Mouse (Mus musculus) layer of hippocampus, postnatal 36 days (tissue): ENCODE data around the gene Speer4e. TPM values are rescaled to one million over a fixed set of nuclear protein-coding genes. Genes with fewer than 3 reads are reported as not detected.
"Not testable (repeated sequence)": the region's sequence is repeated elsewhere in the genome, so short reads cannot be mapped to it uniquely, and the experiment has no call there.

Source experiments
- DNase-seq, 2 experiments: peaks; one replicate each; pipeline ENCODE4 v3.0.0; 2022
- total RNA-seq, 2 experiments: library from RNA; stranded (reverse); gene quantifications; 2 replicates each; pipeline ENCODE4 v1.2.3; 2021

Gene Speer4e
- not detected for total RNA-seq

DNA sequence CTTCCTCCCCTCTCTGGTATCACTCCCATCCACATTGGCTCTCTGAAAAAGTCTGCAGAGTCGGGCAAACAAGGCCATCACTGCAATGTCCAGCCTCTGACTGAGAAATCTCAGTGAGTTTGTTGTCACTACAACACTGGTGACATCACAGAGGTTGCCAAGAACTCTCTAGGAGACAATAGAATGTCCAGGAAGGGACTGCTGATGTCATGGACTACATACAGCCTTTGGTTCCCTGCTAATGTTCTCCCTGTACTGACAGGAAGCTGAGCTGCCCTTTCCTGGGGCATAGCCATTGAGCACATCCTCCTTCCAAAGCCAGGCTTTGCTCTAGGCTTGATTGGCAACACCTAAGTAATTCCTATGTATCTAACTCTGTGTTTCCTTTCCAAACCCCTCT, at the start of gene Speer4e:
Gene Speer4e (minus strand): TSS at position 101 of the 400 bp plus-strand sequence.
- not testable (repeated sequence) for DNase-seq

DNA sequence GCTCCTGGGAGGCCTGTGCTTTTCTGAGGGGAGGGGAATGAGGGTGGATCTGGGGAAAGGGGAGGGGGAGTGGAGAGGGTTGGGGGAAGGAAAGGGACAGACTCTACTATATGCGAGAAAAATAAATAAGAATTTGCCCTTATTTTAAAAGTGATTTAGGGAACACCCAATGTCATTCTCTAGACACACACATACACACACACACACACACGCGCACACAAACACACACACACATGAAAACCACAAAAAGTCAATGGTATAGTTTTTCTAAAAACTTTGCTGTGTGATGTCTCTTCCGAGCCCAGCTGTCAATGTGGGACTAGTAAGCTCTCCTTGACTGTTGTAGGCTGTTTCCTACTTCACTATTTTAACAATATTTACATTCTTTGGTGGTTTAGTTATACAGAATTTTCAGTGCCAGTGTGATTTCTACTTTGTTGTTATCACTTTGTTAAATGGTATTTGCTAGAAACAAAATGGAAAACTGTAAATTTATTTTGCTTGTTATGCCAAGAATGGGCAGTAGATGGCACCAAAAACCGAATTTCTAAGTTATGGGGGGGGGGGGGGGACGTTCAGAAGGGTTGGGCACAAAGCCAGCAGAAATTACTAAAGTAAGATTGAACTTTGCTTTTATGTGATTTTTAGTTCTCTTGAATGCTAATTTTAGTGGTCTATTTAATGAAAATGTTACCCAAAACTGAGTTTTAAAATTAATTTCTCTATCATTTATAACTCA, 48.6 kb upstream of the Speer4e start:
- not testable (repeated sequence) for DNase-seq

DNA sequence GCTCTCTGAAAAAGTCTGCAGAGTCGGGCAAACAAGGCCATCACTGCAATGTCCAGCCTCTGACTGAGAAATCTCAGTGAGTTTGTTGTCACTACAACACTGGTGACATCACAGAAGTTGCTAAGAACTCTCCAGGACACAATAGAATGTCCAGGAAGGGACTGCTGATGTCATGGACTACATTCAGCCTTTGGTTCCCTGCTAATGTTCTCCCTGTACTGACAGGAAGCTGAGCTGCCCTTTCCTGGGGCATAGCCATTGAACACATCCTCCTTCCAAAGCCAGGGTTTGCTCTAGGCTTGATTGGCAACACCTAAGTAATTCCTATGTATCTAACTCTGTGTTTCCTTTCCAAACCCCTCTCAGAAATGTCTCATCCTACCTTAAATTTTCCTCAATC, 40.6 kb upstream of the Speer4e start, which contains the start of gene Gm10354:
Gene Gm10354 (minus strand): TSS at position 101 of the 400 bp plus-strand sequence.
- not testable (repeated sequence) for DNase-seq

DNA sequence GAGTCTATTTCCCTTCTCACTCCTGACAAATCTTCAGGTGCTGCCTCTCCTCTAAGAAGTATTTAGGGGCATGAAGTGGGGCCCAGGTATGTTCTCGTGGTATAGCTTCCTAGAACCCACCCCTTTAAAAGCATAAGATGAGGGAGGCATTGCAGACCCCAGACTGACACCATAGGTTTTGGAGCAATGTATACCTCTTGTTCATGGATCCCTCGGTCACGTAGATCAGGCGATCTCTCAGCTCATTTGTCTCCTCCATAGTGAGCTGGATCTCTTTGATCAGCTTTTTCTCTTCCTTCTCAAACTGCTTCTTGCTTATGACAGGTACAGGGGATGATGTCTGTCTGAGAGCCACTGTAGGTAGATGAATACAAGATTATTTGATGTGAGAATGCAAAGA, 39.1 kb upstream of the Speer4e start:
- DNase-seq: not testable (repeated sequence)

DNA sequence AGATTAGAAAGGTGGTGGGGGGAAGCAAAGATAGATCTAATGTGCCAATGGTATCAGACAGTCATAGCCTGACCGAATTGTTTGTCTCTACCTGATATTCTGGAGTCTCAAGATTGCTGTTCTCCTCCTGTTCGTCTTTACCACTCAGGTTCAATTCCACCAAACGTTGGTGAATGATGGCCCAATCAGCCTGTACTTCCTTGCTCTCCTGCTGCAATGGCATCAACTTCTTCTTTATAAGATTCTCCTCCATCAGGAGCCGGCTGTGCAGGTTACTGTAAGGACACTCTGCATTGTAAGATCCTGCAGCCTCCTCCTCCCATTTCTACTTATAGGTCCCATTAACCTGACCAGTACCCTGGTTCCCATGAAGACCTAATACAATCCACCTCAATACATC, 37.1 kb upstream of the Speer4e start:
- DNase-seq: not testable (repeated sequence)

DNA sequence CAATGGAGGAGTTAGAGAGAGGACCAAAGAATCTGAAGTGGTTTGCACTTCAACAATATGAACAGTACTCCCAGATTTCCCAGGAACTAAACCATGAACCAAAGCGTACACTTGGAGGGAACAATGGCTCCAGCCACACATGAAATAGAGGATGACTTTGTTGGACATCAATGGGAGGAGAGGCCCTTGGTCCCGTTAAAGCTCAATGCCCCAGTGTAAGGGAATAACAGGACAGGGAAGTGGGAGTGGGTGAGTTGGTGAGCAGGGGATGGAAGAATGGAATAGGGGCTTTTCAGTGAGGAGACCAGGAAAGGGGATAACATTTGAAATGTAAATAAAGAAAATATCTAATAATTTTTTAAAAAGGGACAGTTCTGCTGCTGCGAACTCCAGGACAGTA, 34.6 kb upstream of the Speer4e start:
- not testable (repeated sequence) for DNase-seq

DNA sequence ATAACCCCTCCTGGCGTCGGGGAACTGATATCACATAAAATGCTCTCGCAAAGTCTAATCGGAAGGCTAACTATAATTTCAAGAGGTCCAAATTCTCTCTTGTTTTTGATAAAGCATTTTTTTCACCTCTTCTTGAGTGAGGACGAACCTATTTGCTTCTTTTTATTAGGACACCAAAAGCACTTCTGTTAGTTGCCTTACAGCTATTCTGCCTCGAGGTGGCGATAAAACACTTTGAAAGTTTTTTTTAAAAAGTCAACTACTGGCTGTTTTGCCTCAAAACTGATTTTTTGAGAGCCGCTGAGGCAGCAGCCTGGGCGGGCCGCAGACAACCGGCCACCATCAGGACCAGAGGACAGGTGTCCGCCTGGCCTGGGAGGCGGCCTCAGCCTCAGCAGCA, 25.6 kb upstream of the Speer4e start:
- not testable (repeated sequence) for DNase-seq

DNA sequence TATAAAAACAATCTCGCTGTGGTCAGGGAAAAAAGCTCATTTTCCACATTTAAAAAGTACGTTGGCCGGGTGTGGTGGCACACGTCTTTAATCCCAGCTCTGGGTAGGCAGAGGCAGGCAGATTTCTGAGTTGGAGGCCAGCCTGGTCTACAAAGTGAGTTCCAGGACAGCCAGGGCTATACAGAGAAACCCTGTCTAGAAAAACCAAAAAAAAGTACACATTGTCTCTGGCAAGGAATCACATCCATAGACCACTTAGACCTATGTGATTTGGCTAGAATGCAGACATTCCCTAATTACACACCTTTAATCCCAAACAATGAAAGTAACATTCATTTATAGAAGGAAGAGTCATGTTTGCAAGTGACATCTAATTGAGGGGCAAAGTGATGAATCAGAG, 23.3 kb upstream of the Speer4e start:
- not testable (repeated sequence) for DNase-seq

DNA sequence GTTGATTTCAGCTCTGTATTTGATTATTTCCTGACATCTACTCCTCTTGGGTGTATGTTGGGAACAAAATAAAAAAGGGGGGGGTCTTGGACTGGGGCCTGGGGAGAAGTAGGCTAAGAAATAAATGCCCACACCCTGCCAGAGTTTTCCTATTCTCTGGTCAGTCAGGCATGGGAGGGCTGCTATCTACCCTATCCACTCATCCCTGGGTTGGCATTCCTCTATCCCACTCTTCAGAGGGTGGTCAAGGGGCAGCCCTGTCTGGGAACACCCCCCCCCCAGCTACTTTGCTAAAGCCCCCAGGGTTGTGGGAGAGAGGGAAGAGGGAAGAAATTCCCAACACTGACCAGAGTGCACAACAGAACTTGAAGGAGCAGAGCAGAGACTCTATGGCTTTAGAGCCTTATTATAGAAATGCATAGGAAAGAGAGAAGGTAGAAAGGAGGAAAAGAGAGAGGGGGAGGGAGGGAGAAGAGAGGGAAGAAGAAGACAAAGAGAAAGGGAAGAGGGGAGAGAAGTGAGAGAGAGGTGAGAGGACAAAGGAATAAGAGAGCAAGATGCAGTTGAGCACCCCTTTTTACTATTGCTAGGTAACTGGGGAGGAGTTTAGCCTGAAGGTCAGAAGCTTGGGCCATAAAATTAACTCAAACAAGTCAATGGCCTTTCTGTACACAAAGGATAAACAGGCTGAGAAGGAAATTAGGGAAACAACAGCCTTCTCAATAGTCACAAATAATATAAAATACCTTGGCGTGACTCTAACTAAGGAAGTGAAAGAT, 17.9 kb upstream of the Speer4e start:
- DNase-seq: not testable (repeated sequence)

DNA sequence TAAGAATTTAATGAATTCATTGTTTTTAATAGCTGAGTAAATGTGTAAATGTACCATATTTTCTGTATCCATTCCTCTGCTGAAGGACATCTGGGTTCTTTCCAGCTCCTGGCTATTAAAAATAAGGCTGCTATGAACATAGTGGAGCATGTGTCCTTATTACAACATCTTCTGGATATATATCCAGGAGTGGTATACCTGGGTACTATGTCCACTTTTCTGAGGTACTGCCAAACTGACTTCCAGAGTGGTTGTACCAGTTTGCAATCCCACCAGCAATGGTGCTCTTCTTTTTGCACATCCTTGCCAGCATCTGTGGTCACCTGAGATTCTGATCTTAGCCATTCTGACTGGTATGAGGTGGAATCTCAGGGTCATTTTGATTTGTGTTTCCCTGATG, 15.4 kb upstream of the Speer4e start:
- DNase-seq: not testable (repeated sequence)

DNA sequence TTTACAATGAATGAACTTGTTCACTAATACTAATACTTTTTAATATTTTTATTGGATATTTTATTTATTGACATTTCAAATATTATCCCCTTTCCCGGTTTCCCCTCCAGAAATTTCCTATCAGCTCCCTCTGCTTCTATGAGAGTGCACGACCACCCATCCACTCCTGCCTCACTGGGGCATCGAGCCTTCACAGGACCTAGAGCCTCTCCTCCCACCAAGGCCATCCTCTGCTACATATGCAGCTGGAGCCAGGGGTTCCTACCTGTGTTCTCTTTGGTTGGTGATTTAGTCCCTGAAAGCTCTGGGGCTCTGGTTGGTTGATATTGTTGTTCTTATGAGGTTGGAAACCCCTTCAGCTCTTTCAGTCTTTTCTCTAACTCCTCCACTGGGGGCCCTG, 14.5 kb upstream of the Speer4e start:
- DNase-seq: not testable (repeated sequence)

DNA sequence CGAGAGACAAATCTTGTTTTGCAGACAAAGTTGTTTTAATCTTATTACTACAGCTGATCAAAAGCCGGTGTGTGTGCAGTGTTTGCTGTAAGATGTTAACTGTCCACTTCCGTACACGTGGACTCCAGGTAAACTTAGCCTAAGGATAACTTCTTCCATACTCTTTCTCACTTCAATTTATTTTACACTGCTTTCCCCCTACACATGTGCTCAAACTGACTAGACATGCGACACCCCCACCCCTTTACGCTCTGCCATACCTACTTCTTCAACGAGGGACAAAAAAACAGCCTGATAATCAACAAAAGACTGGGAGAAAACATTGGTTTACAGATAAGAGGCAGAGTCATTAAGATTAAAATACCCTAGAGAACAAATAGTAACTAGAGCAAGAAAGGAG, 13.6 kb upstream of the Speer4e start:
- DNase-seq: not testable (repeated sequence)

DNA sequence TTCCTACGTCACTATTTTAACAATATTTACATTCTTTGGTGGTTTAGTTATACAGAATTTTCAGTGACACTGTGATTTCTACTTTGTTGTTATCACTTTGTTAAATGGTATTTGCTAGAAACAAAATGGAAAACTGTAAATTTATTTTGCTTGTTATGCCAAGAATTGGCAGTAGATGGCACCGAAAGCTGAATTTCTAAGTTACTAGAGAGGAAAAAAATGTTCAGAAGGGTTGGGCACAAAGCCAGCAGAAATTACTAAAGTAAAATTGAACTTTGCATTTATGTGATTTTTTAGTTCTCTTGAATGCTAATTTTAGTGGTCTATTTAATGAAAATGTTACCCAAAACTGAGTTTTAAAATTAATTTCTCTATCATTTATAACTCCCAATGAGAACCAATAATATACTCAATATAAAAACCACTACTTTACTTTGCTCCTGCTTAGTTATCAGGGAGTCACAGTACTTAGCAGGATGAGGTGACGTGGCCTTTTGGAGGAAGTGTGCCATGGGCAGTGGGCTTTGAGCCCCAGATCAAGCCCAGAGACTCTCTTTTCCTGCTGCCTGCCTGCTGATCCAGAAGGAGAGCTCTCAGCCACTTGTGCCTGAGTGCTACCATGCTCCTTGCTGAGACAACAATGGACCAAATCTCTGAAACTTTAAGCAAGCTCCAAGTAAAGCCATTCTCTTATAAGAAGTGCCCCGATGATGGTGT, 9.4 kb upstream of the Speer4e start:
- not testable (repeated sequence) for DNase-seq

DNA sequence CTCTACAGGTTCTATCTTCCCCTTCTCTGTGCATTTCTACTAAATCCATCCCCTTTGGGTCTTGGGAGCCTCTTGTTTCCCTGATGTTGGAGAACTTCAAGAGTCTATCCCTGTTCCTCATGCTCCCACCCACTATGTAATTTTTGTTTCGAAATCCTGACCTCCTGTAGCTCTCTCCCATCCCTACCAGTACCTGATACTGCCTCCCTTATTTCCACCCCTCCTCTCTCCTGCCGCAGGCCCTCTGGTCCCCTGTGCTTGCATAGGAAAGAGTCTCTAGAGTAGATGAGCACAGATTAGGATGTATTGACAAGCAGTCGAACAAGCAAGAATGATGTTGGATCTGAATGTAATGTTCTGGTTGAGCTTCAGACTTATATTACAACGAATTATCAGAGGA, 7.3 kb upstream of the Speer4e start:
- DNase-seq: not testable (repeated sequence)

DNA sequence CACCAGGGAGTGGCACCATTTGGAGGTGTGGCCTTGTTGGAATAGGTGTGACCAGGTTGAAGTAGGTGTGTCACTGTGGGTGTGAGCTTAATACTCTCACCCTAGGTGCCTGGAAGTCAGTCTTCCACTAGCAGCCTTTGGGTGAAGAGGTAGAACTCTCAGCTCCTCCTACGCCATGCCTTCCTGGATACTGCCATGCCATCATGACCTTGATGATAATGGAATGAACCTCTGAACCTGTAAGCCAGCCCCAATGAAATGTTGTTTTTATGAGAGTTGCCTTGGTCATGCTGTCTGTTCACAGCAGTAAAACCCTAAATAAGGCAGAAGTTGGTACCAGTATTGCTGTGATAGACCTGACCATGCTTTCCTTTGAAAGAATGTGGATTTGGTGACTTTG, 2.8 kb upstream of the Speer4e start:
- not testable (repeated sequence) for DNase-seq

DNA sequence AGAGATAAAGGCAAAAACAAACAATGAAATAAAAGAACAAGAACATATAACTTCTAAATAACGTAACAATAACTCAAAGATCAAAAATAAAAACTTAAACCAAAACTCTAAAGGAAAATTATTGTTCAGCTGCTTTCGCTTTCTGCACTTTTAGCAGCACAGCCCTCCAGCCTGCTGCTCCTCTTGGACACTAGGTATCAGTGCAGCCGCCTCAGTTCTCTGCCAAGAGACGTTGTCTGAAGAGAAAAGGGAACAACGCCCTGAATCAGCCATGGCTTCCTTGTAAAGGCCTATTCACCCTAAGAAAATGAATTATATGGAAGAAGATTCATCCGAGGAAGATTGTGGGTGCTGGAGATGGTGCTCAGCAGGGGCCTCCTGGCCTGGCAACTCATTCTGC, 4.5 kb downstream of the Speer4e start:
- DNase-seq: not testable (repeated sequence)

DNA sequence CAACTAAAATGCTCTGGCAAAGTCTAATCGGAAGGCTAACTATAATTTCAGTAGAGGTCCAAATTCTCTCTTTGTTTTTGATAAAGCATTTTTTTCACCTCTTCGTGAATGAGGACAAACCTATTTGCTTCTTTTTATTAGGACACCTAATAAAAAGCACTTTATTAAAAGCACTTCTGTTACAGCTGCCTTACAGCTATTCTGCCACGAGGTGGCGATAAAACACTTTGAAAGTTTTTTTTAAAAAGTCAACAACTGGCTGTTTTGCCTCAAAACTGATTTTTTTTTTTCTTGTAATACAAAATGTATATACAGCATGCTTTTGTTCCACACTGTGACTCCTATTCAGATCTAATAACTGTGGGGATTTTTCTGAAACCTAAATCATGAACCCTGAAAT, 11.2 kb downstream of the Speer4e start:
- DNase-seq: not testable (repeated sequence)

DNA sequence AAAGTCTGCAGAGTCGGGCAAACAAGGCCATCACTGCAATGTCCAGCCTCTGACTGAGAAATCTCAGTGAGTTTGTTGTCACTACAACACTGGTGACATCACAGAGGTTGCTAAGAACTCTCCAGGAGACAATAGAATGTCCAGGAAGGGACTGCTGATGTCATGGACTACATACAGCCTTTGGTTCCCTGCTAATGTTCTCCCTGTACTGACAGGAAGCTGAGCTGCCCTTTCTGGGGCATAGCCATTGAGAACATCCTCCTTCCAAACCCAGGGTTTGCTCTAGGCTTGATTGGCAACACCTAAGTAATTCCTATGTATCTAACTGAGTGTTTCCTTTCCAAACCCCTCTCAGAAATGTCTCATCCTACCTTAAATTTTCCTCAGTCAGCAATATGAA, 23.4 kb downstream of the Speer4e start, which contains the start of gene Gm9758:
Gene Gm9758 (minus strand): TSS at position 101 of the 400 bp plus-strand sequence.
- DNase-seq: not testable (repeated sequence)

DNA sequence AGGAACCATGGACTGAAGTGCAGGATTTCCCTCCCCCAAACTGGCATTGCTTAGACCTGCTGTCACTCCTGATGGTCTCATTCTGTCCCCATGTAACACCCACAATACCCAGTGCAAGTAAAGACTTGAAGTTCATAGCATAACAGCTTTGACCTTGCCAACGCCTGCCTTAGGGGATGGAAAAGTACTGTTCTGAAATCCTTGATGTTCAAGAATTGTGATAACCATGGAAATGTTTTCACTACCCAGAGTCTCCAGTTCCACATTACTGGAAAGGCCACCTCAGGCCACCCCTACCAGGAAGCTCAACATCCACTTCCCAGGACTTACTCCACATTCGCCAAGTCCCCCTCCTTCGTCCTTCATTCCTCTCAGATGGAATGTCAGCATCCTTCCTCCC, 23.9 kb downstream of the Speer4e start:
- DNase-seq: not testable (repeated sequence)

DNA sequence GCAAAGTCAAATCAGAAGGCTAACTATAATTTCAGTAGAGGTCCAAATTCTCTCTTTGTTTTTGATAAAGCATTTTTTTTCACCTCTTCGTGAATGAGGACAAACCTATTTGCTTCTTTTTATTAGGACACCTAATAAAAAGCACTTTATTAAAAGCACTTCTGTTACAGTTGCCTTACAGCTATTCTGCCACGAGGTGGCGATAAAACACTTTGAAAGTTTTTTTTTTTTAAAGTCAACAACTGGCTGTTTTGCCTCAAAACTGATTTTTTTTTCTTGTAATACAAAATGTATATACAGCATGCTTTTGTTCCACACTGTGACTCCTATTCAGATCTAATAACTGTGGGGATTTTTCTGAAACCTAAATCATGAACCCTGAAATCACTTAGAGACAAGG, 34.7 kb downstream of the Speer4e start:
- not testable (repeated sequence) for DNase-seq

DNA sequence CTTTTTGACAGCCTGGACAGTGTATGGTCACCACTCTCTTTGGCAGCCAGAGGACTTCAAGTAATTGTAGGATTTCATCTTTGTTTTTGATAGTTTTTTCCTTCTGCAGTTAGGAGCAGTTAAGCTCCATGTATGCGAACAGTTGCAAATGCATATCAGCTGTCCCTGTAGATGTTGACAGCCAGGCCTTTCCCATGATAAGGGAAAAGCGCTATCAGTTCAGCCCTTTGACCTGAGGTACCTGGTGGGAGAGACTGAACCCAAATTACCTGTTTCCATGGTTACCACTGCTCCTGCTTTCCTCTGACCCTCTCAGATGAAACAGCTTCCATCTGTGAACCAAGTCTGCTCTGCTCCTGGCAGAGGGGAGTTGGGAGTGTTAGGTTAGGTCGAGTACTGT, 46.0 kb downstream of the Speer4e start:
- DNase-seq: no peak

DNA sequence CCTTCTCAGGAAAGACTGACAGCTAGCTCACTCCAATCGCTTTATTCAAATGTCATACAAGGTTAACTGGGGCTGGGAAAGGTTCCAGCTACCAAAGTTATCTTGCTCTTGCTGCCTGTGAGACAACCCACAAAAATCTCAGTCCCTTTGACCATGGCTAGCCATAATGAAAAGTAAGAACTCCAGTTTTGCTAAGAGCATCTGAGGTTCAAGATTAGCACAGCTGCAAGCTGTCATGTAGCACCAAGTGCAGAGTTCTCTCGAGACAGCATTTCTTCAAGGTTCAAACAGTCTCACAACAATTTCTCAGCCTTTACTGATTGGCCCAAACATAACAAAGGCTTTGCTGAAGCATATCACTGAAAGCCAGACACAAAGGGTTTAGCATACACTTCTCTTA, 52.9 kb downstream of the Speer4e start:
- DNase-seq: not testable (repeated sequence)
